Mouse (Mus musculus): ENCODE results near the gene Cd44. TPM values are rescaled to one million over a fixed set of nuclear protein-coding genes. Genes with fewer than 3 reads are reported as not detected.

The Cd44 gene
- total and polyA plus RNA-seq, 3 experiments, result 102 to 153 (median 112) TPM

DNA sequence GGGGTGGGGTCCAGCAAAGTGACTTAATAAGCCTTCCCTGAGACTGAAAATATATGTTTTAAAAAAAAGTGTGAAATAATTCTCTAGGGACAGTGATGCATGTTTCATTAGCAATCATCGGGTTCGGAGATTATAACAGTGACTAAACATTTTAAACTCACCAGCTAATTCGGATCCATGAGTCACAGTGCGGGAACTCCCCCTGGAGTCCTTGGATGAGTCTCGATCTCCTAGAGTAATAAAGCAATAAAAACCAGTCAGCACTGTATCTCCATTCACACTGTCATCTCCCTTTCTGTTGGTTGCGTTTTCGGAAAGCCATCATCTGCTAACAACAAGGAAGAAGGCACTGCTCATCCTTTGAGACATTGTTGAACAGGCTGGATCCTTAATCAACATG is 73.1 kb downstream of the Cd44 start:
- dilution Hi-C loops (cut with MboI; ENCODE audit: extremely low pct_ligation_motif_present, extremely low pct_unique_long_range_greater_than_20kb, low sequenced_read_pairs) (no loop called here), in situ Hi-C loops (cut with MboI; ENCODE audit: low pct_ligation_motif_present, low pct_unique_long_range_greater_than_20kb, low sequenced_read_pairs) (no loop called here)
- Histone ChIP-seq H3K36me3 (replicated peaks in 1 of 2; ENCODE audit: control insufficient read depth in 1 of 2, insufficient read depth in 1 of 2, low read length in 1 of 2) (peaks cover 71 to 96% of the 10 kb centered on the region in 2 experiments), H3K9me3 (replicated peaks; ENCODE audit: low read length) (no peaks in the 10 kb centered on the region), H3K27me3 (replicated peaks) (no peaks in the 10 kb centered on the region), H3K4me2 (ENCODE audit: insufficient read depth, low read depth, poor library complexity, severe bottlenecking) (no peak overlapping the region), H3K4me3 (replicated peaks in 1 of 3; ENCODE audit: low read depth in 2 of 3, low read length in 2 of 3, poor library complexity in 1 of 3) (no peak overlapping the region), H3K27ac (ENCODE audit: insufficient read depth, low read depth) (no peak overlapping the region), H3K9ac (ENCODE audit: insufficient read depth, low read depth) (no peak overlapping the region), H3K79me2 (replicated peaks; ENCODE audit: control insufficient read depth, extremely low read depth, insufficient read depth, poor library complexity, severe bottlenecking) (peaks cover 5% of the 10 kb centered on the region; the same call in 1 of the 2 replicates), H3K4me1 (ENCODE audit: control insufficient read depth in 1 of 2, insufficient read depth in 2 of 2) (peaks cover 0 to 6% of the 10 kb centered on the region in 2 experiments; a peak in 1 of 4 replicates)
- TF ChIP-seq UBTF (IDR thresholded peaks at IDR 0.05; ENCODE audit: low read depth, low read length), result no peak
- TF ChIP-seq JUND (conservative IDR thresholded peaks at IDR 0.05; ENCODE audit: low read depth, low read length), result no peak
- no peak for TF ChIP-seq ELF1 (IDR thresholded peaks at IDR 0.05; ENCODE audit: low read depth, low read length)
- no peak for TF ChIP-seq KAT2A (IDR thresholded peaks at IDR 0.05; ENCODE audit: insufficient replicate concordance, low read length)
- DNase-seq (ENCODE audit: extremely low read depth), result no peak

GRCm38 (mm10) chr2:102827841-102828240 is 73.6 kb downstream of the Cd44 start:
- Histone ChIP-seq H3K27ac (ENCODE audit: insufficient read depth, low read depth) (no peak overlapping the region), H3K9ac (ENCODE audit: insufficient read depth, low read depth) (no peak overlapping the region), H3K9me3 (replicated peaks; ENCODE audit: low read length) (no peaks in the 10 kb centered on the region), H3K36me3 (replicated peaks in 1 of 2; ENCODE audit: control insufficient read depth in 1 of 2, insufficient read depth in 1 of 2, low read length in 1 of 2) (peaks cover 69 to 96% of the 10 kb centered on the region in 2 experiments), H3K27me3 (replicated peaks) (no peaks in the 10 kb centered on the region), H3K4me2 (ENCODE audit: insufficient read depth, low read depth, poor library complexity, severe bottlenecking) (no peak overlapping the region), H3K4me3 (replicated peaks in 1 of 3; ENCODE audit: low read depth in 2 of 3, low read length in 2 of 3, poor library complexity in 1 of 3) (no peak overlapping the region), H3K79me2 (replicated peaks; ENCODE audit: control insufficient read depth, extremely low read depth, insufficient read depth, poor library complexity, severe bottlenecking) (peaks cover 5% of the 10 kb centered on the region; the same call in 1 of the 2 replicates), H3K4me1 (ENCODE audit: control insufficient read depth in 1 of 2, insufficient read depth in 2 of 2) (peaks cover 0 to 6% of the 10 kb centered on the region in 2 experiments; a peak in 1 of 4 replicates)
- in situ Hi-C loops (cut with MboI; ENCODE audit: low pct_ligation_motif_present, low pct_unique_long_range_greater_than_20kb, low sequenced_read_pairs), result no loop called here
- TF ChIP-seq CTCF (conservative IDR thresholded peaks at IDR 0.05 in 1 of 2, IDR thresholded peaks at IDR 0.05 in 1 of 2; ENCODE audit: low read depth in 2 of 2, low read length in 2 of 2) (no peak), CHD1 (IDR thresholded peaks at IDR 0.05; ENCODE audit: low read depth, low read length) (no peak), SMC3 (IDR thresholded peaks at IDR 0.05; ENCODE audit: low read depth, low read length) (no peak), MAFK (IDR thresholded peaks at IDR 0.05; ENCODE audit: insufficient replicate concordance, low read length) (no peak), RCOR1 (conservative IDR thresholded peaks at IDR 0.05; ENCODE audit: low read depth, low read length) (no peak), JUN (IDR thresholded peaks at IDR 0.05; ENCODE audit: insufficient read depth, low read depth, low read length) (no peak), GABPA (IDR thresholded peaks at IDR 0.05; ENCODE audit: insufficient replicate concordance, low read depth, low read length) (no peak), CHD2 (IDR thresholded peaks at IDR 0.05; ENCODE audit: low read length) (no peak), PAX5 (IDR thresholded peaks at IDR 0.05; ENCODE audit: low read length) (no peak), ZMIZ1 (IDR thresholded peaks at IDR 0.05; ENCODE audit: low read depth, low read length) (no peak), IRF4 (IDR thresholded peaks at IDR 0.05; ENCODE audit: low read depth, low read length) (no peak), SIN3A (IDR thresholded peaks at IDR 0.05; ENCODE audit: low read length) (no peak), NRF1 (IDR thresholded peaks at IDR 0.05; ENCODE audit: low read depth, low read length) (no peak), ZC3H11A (IDR thresholded peaks at IDR 0.05; ENCODE audit: low read depth, low read length) (no peak), MAZ (IDR thresholded peaks at IDR 0.05; ENCODE audit: low read depth, low read length) (no peak), EP300 (IDR thresholded peaks at IDR 0.05; ENCODE audit: low read length) (no peak), RAD21 (IDR thresholded peaks at IDR 0.05; ENCODE audit: low read depth, low read length) (no peak), JUND (conservative IDR thresholded peaks at IDR 0.05; ENCODE audit: low read depth, low read length) (no peak)
- dilution Hi-C loops (cut with MboI; ENCODE audit: extremely low pct_ligation_motif_present, extremely low pct_unique_long_range_greater_than_20kb, low sequenced_read_pairs), result no loop called here
- no peak for DNase-seq (ENCODE audit: extremely low read depth)

All from CH12.LX (cell line).